Mouse (Mus musculus): ENCODE results near the gene Brf1. TPM values are rescaled to one million over a fixed set of nuclear protein-coding genes. Genes with fewer than 3 reads are reported as not detected.

Brf1 gene
- polyA plus RNA-seq, 1 experiment from 2014 or later: 39.5 TPM

GRCm38 (mm10) chr12:112976371-112977073 lies 24.0 kb downstream of the Brf1 start, which contains the start of gene Btbd6:
TSS of gene Btbd6 (plus strand) at chr12:112976482.
- Histone ChIP-seq H3K4me2 (peak within 1 kb of the TSS; percentile 89), H3K4me3 (ENCODE audit: low read depth, low read length) (peak within 1 kb of the TSS; percentile 61), H3K27ac (ENCODE audit: low read depth, low read length) (peak within 1 kb of the TSS; percentile 83), H3K9me3 (replicated peaks; ENCODE audit: control insufficient read depth, low read length) (no peaks in the 10 kb centered on the region), H3K36me3 (ENCODE audit: control insufficient read depth, insufficient read depth, low read length) (peaks cover 46% of the 10 kb centered on the region), H3K27me3 (ENCODE audit: control insufficient read depth, insufficient read depth, low read length) (no peaks in the 10 kb centered on the region), H3K9ac (ENCODE audit: low read depth, low read length) (peak within 1 kb of the TSS; percentile 76), H3K4me1 (ENCODE audit: control insufficient read depth, insufficient read depth, low read length) (peaks cover 8% of the 10 kb centered on the region)
- ATAC-seq (replicated peaks; ENCODE audit: insufficient number of reproducible peaks, low FRiP score, low TSS enrichment): peak; percentile 88
- 0% methylated on average over 72 of the region's 80 CpGs for WGBS (ENCODE audit: insufficient replicate concordance)

- H3K27ac ChIP-seq (ENCODE audit: low read depth, low read length): no peak overlapping the region
- H3K36me3 ChIP-seq (ENCODE audit: control insufficient read depth, insufficient read depth, low read length): peaks cover 49% of the 10 kb centered on the region
- peaks cover 8% of the 10 kb centered on the region for H3K4me1 ChIP-seq (ENCODE audit: control insufficient read depth, insufficient read depth, low read length)
- H3K4me3 ChIP-seq (ENCODE audit: low read depth, low read length): no peak overlapping the region
- H3K4me2 ChIP-seq: no peak overlapping the region
- 89% methylated on average over 9 of the region's 9 CpGs for whole genome bisulfite sequencing (ENCODE audit: insufficient replicate concordance)
- no peaks in the 10 kb centered on the region for H3K27me3 ChIP-seq (ENCODE audit: control insufficient read depth, insufficient read depth, low read length)
- no peak for ATAC-seq (replicated peaks; ENCODE audit: insufficient number of reproducible peaks, low FRiP score, low TSS enrichment)
- H3K9me3 ChIP-seq (replicated peaks; ENCODE audit: control insufficient read depth, low read length): no peaks in the 10 kb centered on the region
- no peak overlapping the region for H3K9ac ChIP-seq (ENCODE audit: low read depth, low read length)
Measured at GRCm38 (mm10) chr12:112974736-112975135, 25.8 kb downstream of the Brf1 start.

- 74% methylated on average over 6 of the region's 6 CpGs for WGBS (ENCODE audit: insufficient replicate concordance)
- Histone ChIP-seq H3K4me2 (no peak overlapping the region), H3K27me3 (ENCODE audit: control insufficient read depth, insufficient read depth, low read length) (no peaks in the 10 kb centered on the region), H3K9ac (ENCODE audit: low read depth, low read length) (no peak overlapping the region), H3K4me1 (ENCODE audit: control insufficient read depth, insufficient read depth, low read length) (no peaks in the 10 kb centered on the region), H3K4me3 (ENCODE audit: low read depth, low read length) (no peak overlapping the region), H3K9me3 (replicated peaks; ENCODE audit: control insufficient read depth, low read length) (no peaks in the 10 kb centered on the region), H3K36me3 (ENCODE audit: control insufficient read depth, insufficient read depth, low read length) (peaks cover 59% of the 10 kb centered on the region), H3K27ac (ENCODE audit: low read depth, low read length) (no peak overlapping the region)
- no peak for ATAC-seq (replicated peaks; ENCODE audit: insufficient number of reproducible peaks, low FRiP score, low TSS enrichment)
Measured at GRCm38 (mm10) chr12:112969616-112970015, 30.9 kb downstream of the Brf1 start.

- Histone ChIP-seq H3K9me3 (replicated peaks; ENCODE audit: control insufficient read depth, low read length) (no peaks in the 10 kb centered on the region), H3K4me3 (ENCODE audit: low read depth, low read length) (no peak overlapping the region), H3K4me2 (no peak overlapping the region), H3K9ac (ENCODE audit: low read depth, low read length) (no peak overlapping the region), H3K36me3 (ENCODE audit: control insufficient read depth, insufficient read depth, low read length) (peaks cover 64% of the 10 kb centered on the region), H3K4me1 (ENCODE audit: control insufficient read depth, insufficient read depth, low read length) (no peaks in the 10 kb centered on the region), H3K27ac (ENCODE audit: low read depth, low read length) (no peak overlapping the region), H3K27me3 (ENCODE audit: control insufficient read depth, insufficient read depth, low read length) (no peaks in the 10 kb centered on the region)
- 74% methylated on average over 8 of the region's 8 CpGs for WGBS (ENCODE audit: insufficient replicate concordance)
- ATAC-seq (replicated peaks; ENCODE audit: insufficient number of reproducible peaks, low FRiP score, low TSS enrichment): no peak
Measured at GRCm38 (mm10) chr12:112968943-112969342, 31.6 kb downstream of the Brf1 start.

- H3K4me1 ChIP-seq (ENCODE audit: control insufficient read depth, insufficient read depth, low read length): no peaks in the 10 kb centered on the region
- H3K9ac ChIP-seq (ENCODE audit: low read depth, low read length): no peak overlapping the region
- WGBS (ENCODE audit: insufficient replicate concordance): 92% methylated on average over 13 of the region's 13 CpGs
- no peak overlapping the region for H3K27ac ChIP-seq (ENCODE audit: low read depth, low read length)
- H3K9me3 ChIP-seq (replicated peaks; ENCODE audit: control insufficient read depth, low read length): no peaks in the 10 kb centered on the region
- no peak overlapping the region for H3K4me3 ChIP-seq (ENCODE audit: low read depth, low read length)
- peaks cover 57% of the 10 kb centered on the region for H3K36me3 ChIP-seq (ENCODE audit: control insufficient read depth, insufficient read depth, low read length)
- H3K4me2 ChIP-seq: no peak overlapping the region
- no peak for ATAC-seq (replicated peaks; ENCODE audit: insufficient number of reproducible peaks, low FRiP score, low TSS enrichment)
- no peaks in the 10 kb centered on the region for H3K27me3 ChIP-seq (ENCODE audit: control insufficient read depth, insufficient read depth, low read length)
Measured at GRCm38 (mm10) chr12:112965783-112966182, 34.7 kb downstream of the Brf1 start.

GRCm38 (mm10) chr12:112961872-112962271 lies 38.6 kb downstream of the Brf1 start:
- Histone ChIP-seq H3K36me3 (ENCODE audit: control insufficient read depth, insufficient read depth, low read length) (peaks cover 49% of the 10 kb centered on the region), H3K27me3 (ENCODE audit: control insufficient read depth, insufficient read depth, low read length) (no peaks in the 10 kb centered on the region), H3K4me2 (no peak overlapping the region), H3K9ac (ENCODE audit: low read depth, low read length) (no peak overlapping the region), H3K27ac (ENCODE audit: low read depth, low read length) (no peak overlapping the region; the same call in 1 of the 2 replicates), H3K4me3 (ENCODE audit: low read depth, low read length) (no peak overlapping the region), H3K4me1 (ENCODE audit: control insufficient read depth, insufficient read depth, low read length) (peaks cover 9% of the 10 kb centered on the region; the same call in 1 of the 2 replicates), H3K9me3 (replicated peaks; ENCODE audit: control insufficient read depth, low read length) (no peaks in the 10 kb centered on the region)
- WGBS (ENCODE audit: insufficient replicate concordance): 77% methylated on average over 5 of the region's 5 CpGs
- ATAC-seq (replicated peaks; ENCODE audit: insufficient number of reproducible peaks, low FRiP score, low TSS enrichment): no peak

- ATAC-seq (replicated peaks; ENCODE audit: insufficient number of reproducible peaks, low FRiP score, low TSS enrichment): no peak
- Histone ChIP-seq H3K9me3 (replicated peaks; ENCODE audit: control insufficient read depth, low read length) (no peaks in the 10 kb centered on the region), H3K27me3 (ENCODE audit: control insufficient read depth, insufficient read depth, low read length) (no peaks in the 10 kb centered on the region), H3K27ac (ENCODE audit: low read depth, low read length) (no peak overlapping the region), H3K4me1 (ENCODE audit: control insufficient read depth, insufficient read depth, low read length) (peaks cover 9% of the 10 kb centered on the region; the same call in 1 of the 2 replicates), H3K4me3 (ENCODE audit: low read depth, low read length) (no peak overlapping the region), H3K4me2 (no peak overlapping the region), H3K9ac (ENCODE audit: low read depth, low read length) (no peak overlapping the region), H3K36me3 (ENCODE audit: control insufficient read depth, insufficient read depth, low read length) (peaks cover 45% of the 10 kb centered on the region)
- WGBS (ENCODE audit: insufficient replicate concordance): 75% methylated on average over 7 of the region's 7 CpGs
Measured at GRCm38 (mm10) chr12:112961428-112961827, 39.1 kb downstream of the Brf1 start.

- H3K27ac ChIP-seq (ENCODE audit: low read depth, low read length): no peak overlapping the region
- peaks cover 32% of the 10 kb centered on the region for H3K36me3 ChIP-seq (ENCODE audit: control insufficient read depth, insufficient read depth, low read length)
- H3K4me2 ChIP-seq: no peak overlapping the region
- H3K27me3 ChIP-seq (ENCODE audit: control insufficient read depth, insufficient read depth, low read length): no peaks in the 10 kb centered on the region
- no peak overlapping the region for H3K4me3 ChIP-seq (ENCODE audit: low read depth, low read length)
- no peak overlapping the region for H3K9ac ChIP-seq (ENCODE audit: low read depth, low read length)
- no peaks in the 10 kb centered on the region for H3K9me3 ChIP-seq (replicated peaks; ENCODE audit: control insufficient read depth, low read length)
- peaks cover 9% of the 10 kb centered on the region; the same call in 1 of the 2 replicates for H3K4me1 ChIP-seq (ENCODE audit: control insufficient read depth, insufficient read depth, low read length)
- ATAC-seq (replicated peaks; ENCODE audit: insufficient number of reproducible peaks, low FRiP score, low TSS enrichment): no peak
- 71% methylated on average over 8 of the region's 8 CpGs for WGBS (ENCODE audit: insufficient replicate concordance)
Measured at GRCm38 (mm10) chr12:112959421-112959820, 41.1 kb downstream of the Brf1 start.

- H3K27me3 ChIP-seq (ENCODE audit: control insufficient read depth, insufficient read depth, low read length): no peaks in the 10 kb centered on the region
- H3K27ac ChIP-seq (ENCODE audit: low read depth, low read length): 0 out of 2 replicates have a peak overlapping the region, but pooled peaks have one; percentile 29
- H3K9me3 ChIP-seq (replicated peaks; ENCODE audit: control insufficient read depth, low read length): no peaks in the 10 kb centered on the region
- H3K9ac ChIP-seq (ENCODE audit: low read depth, low read length): no peak overlapping the region
- ATAC-seq (replicated peaks; ENCODE audit: insufficient number of reproducible peaks, low FRiP score, low TSS enrichment): peak; percentile 44; the same call in 1 of the 2 replicates
- H3K4me1 ChIP-seq (ENCODE audit: control insufficient read depth, insufficient read depth, low read length): peaks cover 12% of the 10 kb centered on the region
- no peak overlapping the region for H3K4me2 ChIP-seq
- WGBS (ENCODE audit: insufficient replicate concordance): 34% methylated on average over 4 of the region's 4 CpGs
- no peak overlapping the region for H3K4me3 ChIP-seq (ENCODE audit: low read depth, low read length)
- peaks cover 24% of the 10 kb centered on the region for H3K36me3 ChIP-seq (ENCODE audit: control insufficient read depth, insufficient read depth, low read length)
Measured at GRCm38 (mm10) chr12:112958303-112958702, 42.2 kb downstream of the Brf1 start.

Measured in heart, embryonic 11.5 days (tissue).